Mouse (Mus musculus): ENCODE measurements around the gene Baiap2.

The Baiap2 gene

GRCm38 (mm10) chr11:119942727-119943427 lies at the start of gene Baiap2:
Baiap2 (plus strand) TSS chr11:119942763.
- TF ChIP-seq CTCF (conservative IDR thresholded peaks at IDR 0.05; ENCODE audit: low read length) (no peak), POU5F1 (IDR thresholded peaks at IDR 0.05; ENCODE audit: borderline replicate concordance, low read length) (no peak), NANOG (IDR thresholded peaks at IDR 0.05; ENCODE audit: borderline replicate concordance, low read length) (no peak)
- Histone ChIP-seq H3K36me3 (ENCODE audit: insufficient read depth, low read length) (peaks cover 6% of the 10 kb centered on the region; the same call in 1 of the 2 replicates), H3K27me3 (ENCODE audit: insufficient read depth, low read length) (peaks cover 39% of the 10 kb centered on the region), H3K4me3 (replicated peaks; ENCODE audit: low read length) (peak within 1 kb of the TSS; percentile 88), H3K4me1 (replicated peaks; ENCODE audit: low read depth, low read length) (peaks cover 80% of the 10 kb centered on the region), H3K9me3 (ENCODE audit: low read length) (no peaks in the 10 kb centered on the region)

- no peaks in the 10 kb centered on the region for H3K27me3 ChIP-seq (ENCODE audit: insufficient read depth, low read length)
- H3K36me3 ChIP-seq (ENCODE audit: insufficient read depth, low read length), result peaks cover 92% of the 10 kb centered on the region
- H3K9me3 ChIP-seq (ENCODE audit: low read length), result no peaks in the 10 kb centered on the region
- TF ChIP-seq CTCF (conservative IDR thresholded peaks at IDR 0.05; ENCODE audit: low read length) (no peak), POU5F1 (IDR thresholded peaks at IDR 0.05; ENCODE audit: borderline replicate concordance, low read length) (no peak)
- H3K4me1 ChIP-seq (replicated peaks; ENCODE audit: low read depth, low read length), result peaks cover 73% of the 10 kb centered on the region
- H3K4me3 ChIP-seq (replicated peaks; ENCODE audit: low read length), result 0 out of 2 replicates have a peak overlapping the region, but pooled peaks have one; percentile 5
Measured at GRCm38 (mm10) chr11:119893667-119894236, 48.8 kb upstream of the Baiap2 start.

DNA sequence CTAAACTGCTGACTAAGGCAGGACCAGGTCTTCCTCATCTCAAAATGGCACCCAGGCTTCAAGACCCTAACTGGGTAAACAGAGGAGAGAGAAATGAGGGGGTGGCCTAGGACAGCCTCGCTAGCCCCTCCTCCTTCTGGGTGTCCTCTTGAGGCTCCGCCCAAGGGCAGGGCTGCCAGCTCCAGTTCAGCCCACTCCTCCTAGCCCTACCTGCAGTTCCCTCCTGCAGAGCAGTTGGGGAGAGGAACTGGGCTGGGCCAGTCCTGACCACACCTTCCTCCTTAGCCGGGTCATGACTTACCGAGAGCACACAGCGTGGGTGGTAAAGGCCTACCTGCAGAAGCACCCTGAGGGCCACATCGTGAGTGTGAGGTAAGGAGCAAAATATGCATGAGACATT lies 47.9 kb upstream of the Baiap2 start:
- peak overlapping the region; percentile 29 for H3K4me3 ChIP-seq (replicated peaks; ENCODE audit: low read length)
- peaks cover 76% of the 10 kb centered on the region for H3K4me1 ChIP-seq (replicated peaks; ENCODE audit: low read depth, low read length)
- TF ChIP-seq CTCF (conservative IDR thresholded peaks at IDR 0.05; ENCODE audit: low read length) (no peak), POU5F1 (IDR thresholded peaks at IDR 0.05; ENCODE audit: borderline replicate concordance, low read length) (no peak), NANOG (IDR thresholded peaks at IDR 0.05; ENCODE audit: borderline replicate concordance, low read length) (no peak)
- no peaks in the 10 kb centered on the region for H3K27me3 ChIP-seq (ENCODE audit: insufficient read depth, low read length)
- peaks cover 91% of the 10 kb centered on the region for H3K36me3 ChIP-seq (ENCODE audit: insufficient read depth, low read length)
- no peaks in the 10 kb centered on the region for H3K9me3 ChIP-seq (ENCODE audit: low read length)

DNA sequence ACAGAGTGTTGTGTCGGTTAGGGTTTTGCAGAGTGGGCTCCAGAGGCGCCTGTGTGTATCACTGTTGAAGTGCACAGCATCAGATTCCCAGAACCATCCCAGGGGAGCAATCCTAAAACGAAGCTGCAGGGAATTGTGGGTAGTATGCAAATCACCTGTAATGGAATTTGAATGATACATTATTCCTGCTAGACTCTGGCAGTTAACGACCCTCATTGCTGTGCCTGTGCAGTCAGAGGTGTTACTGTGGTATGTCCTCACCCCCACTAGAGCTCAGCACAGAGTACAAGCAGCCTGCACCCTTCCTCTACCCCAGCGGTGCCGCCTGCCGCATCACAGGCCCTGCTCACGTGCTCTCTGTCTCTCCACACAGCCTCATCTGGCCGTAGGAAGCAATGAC lies 45.5 kb upstream of the Baiap2 start:
- Histone ChIP-seq H3K36me3 (ENCODE audit: insufficient read depth, low read length) (peaks cover 67% of the 10 kb centered on the region), H3K27me3 (ENCODE audit: insufficient read depth, low read length) (no peaks in the 10 kb centered on the region), H3K9me3 (ENCODE audit: low read length) (no peaks in the 10 kb centered on the region), H3K4me1 (replicated peaks; ENCODE audit: low read depth, low read length) (peaks cover 70% of the 10 kb centered on the region), H3K4me3 (replicated peaks; ENCODE audit: low read length) (peak overlapping the region; percentile 39)
- TF ChIP-seq NANOG (IDR thresholded peaks at IDR 0.05; ENCODE audit: borderline replicate concordance, low read length), result no peak
- no peak for TF ChIP-seq CTCF (conservative IDR thresholded peaks at IDR 0.05; ENCODE audit: low read length)
- TF ChIP-seq POU5F1 (IDR thresholded peaks at IDR 0.05; ENCODE audit: borderline replicate concordance, low read length), result no peak

- peaks cover 61% of the 10 kb centered on the region for H3K4me1 ChIP-seq (replicated peaks; ENCODE audit: low read depth, low read length)
- H3K9me3 ChIP-seq (ENCODE audit: low read length), result no peaks in the 10 kb centered on the region
- H3K36me3 ChIP-seq (ENCODE audit: insufficient read depth, low read length), result peaks cover 48% of the 10 kb centered on the region
- TF ChIP-seq CTCF (conservative IDR thresholded peaks at IDR 0.05; ENCODE audit: low read length) (no peak), NANOG (IDR thresholded peaks at IDR 0.05; ENCODE audit: borderline replicate concordance, low read length) (no peak), POU5F1 (IDR thresholded peaks at IDR 0.05; ENCODE audit: borderline replicate concordance, low read length) (no peak)
- no peaks in the 10 kb centered on the region for H3K27me3 ChIP-seq (ENCODE audit: insufficient read depth, low read length)
- no peak overlapping the region for H3K4me3 ChIP-seq (replicated peaks; ENCODE audit: low read length)
Measured at GRCm38 (mm10) chr11:119898976-119899375, 43.6 kb upstream of the Baiap2 start.

GRCm38 (mm10) chr11:119901174-119901573 lies 41.4 kb upstream of the Baiap2 start:
- 0 out of 2 replicates have a peak, but pooled peaks cover under 1% of the 10 kb centered on the region for H3K27me3 ChIP-seq (ENCODE audit: insufficient read depth, low read length)
- no peaks in the 10 kb centered on the region for H3K9me3 ChIP-seq (ENCODE audit: low read length)
- H3K36me3 ChIP-seq (ENCODE audit: insufficient read depth, low read length), result peaks cover 27% of the 10 kb centered on the region
- H3K4me3 ChIP-seq (replicated peaks; ENCODE audit: low read length), result no peak overlapping the region
- peaks cover 42% of the 10 kb centered on the region for H3K4me1 ChIP-seq (replicated peaks; ENCODE audit: low read depth, low read length)
- TF ChIP-seq NANOG (IDR thresholded peaks at IDR 0.05; ENCODE audit: borderline replicate concordance, low read length) (no peak), POU5F1 (IDR thresholded peaks at IDR 0.05; ENCODE audit: borderline replicate concordance, low read length) (no peak), CTCF (conservative IDR thresholded peaks at IDR 0.05; ENCODE audit: low read length) (no peak)

- Histone ChIP-seq H3K36me3 (ENCODE audit: insufficient read depth, low read length) (peaks cover 17% of the 10 kb centered on the region), H3K9me3 (ENCODE audit: low read length) (no peaks in the 10 kb centered on the region), H3K27me3 (ENCODE audit: insufficient read depth, low read length) (peaks cover 16% of the 10 kb centered on the region), H3K4me1 (replicated peaks; ENCODE audit: low read depth, low read length) (peaks cover 25% of the 10 kb centered on the region), H3K4me3 (replicated peaks; ENCODE audit: low read length) (no peak overlapping the region)
- TF ChIP-seq POU5F1 (IDR thresholded peaks at IDR 0.05; ENCODE audit: borderline replicate concordance, low read length), result no peak
- no peak for TF ChIP-seq CTCF (conservative IDR thresholded peaks at IDR 0.05; ENCODE audit: low read length)
- no peak for TF ChIP-seq NANOG (IDR thresholded peaks at IDR 0.05; ENCODE audit: borderline replicate concordance, low read length)
Measured at GRCm38 (mm10) chr11:119902891-119903290, 39.7 kb upstream of the Baiap2 start.

- Histone ChIP-seq H3K27me3 (ENCODE audit: insufficient read depth, low read length) (peaks cover 16% of the 10 kb centered on the region), H3K36me3 (ENCODE audit: insufficient read depth, low read length) (no peaks in the 10 kb centered on the region), H3K4me1 (replicated peaks; ENCODE audit: low read depth, low read length) (peaks cover 25% of the 10 kb centered on the region), H3K4me3 (replicated peaks; ENCODE audit: low read length) (no peak overlapping the region), H3K9me3 (ENCODE audit: low read length) (no peaks in the 10 kb centered on the region)
- TF ChIP-seq POU5F1 (IDR thresholded peaks at IDR 0.05; ENCODE audit: borderline replicate concordance, low read length) (no peak), CTCF (conservative IDR thresholded peaks at IDR 0.05; ENCODE audit: low read length) (peak; percentile 98), NANOG (IDR thresholded peaks at IDR 0.05; ENCODE audit: borderline replicate concordance, low read length) (no peak)
Measured at GRCm38 (mm10) chr11:119904621-119905286, 37.8 kb upstream of the Baiap2 start.

All from E14TG2a.4 (cell line).